Mouse (Mus musculus) limb, embryonic 11.5 days (tissue): ENCODE measurements around the gene Traf6. TPM values are rescaled to one million over a fixed set of nuclear protein-coding genes. Genes with fewer than 3 reads are reported as not detected.
"Not testable (repeated sequence)": the region's sequence is repeated elsewhere in the genome, so short reads cannot be mapped to it uniquely, and the experiment has no call there.

Source experiments
- ATAC-seq: fragments of 200-750 bp; cut with Nextera tagmentation; 2 replicates; pipeline ENCODE4 v1.8.0; 2017; ENCODE audit warnings: low read depth; ENCODE audit not compliant: insufficient number of reproducible peaks, low FRiP score, low TSS enrichment
- DNase-seq: peaks from one replicate; pipeline ENCODE4 v3.0.0-alpha.2; 2015; ENCODE audit warnings: low spot score
- H3K27ac ChIP-seq: fragments of 300-500 bp; sonication (generic); replicated peaks from 2 replicates; pipeline ENCODE4 v1.5.1; 2014; ENCODE audit warnings: low read depth, mild to moderate bottlenecking, low read length
- H3K27me3 ChIP-seq: fragments of 300-500 bp; sonication (generic); 2 replicates; pipeline ENCODE4 v1.6.1; 2014; ENCODE audit warnings: mild to moderate bottlenecking, low read length, mixed read lengths; ENCODE audit not compliant: control insufficient read depth, insufficient read depth
- H3K36me3 ChIP-seq: fragments of 300-500 bp; sonication (generic); 2 replicates; pipeline ENCODE4 v1.6.1; 2014; ENCODE audit warnings: mild to moderate bottlenecking, low read length, moderate library complexity, mixed read lengths; ENCODE audit not compliant: control insufficient read depth, insufficient read depth
- H3K4me1 ChIP-seq: fragments of 300-500 bp; sonication (generic); 2 replicates; pipeline ENCODE4 v1.6.1; 2014; ENCODE audit warnings: low read length, mixed read lengths; ENCODE audit not compliant: control insufficient read depth, insufficient read depth
- H3K4me2 ChIP-seq: fragments of 300-500 bp; sonication (generic); 2 replicates; pipeline ENCODE4 v1.6.1; 2014; ENCODE audit warnings: low read depth, mild to moderate bottlenecking, moderate library complexity; ENCODE audit not compliant: severe bottlenecking
- H3K4me3 ChIP-seq: fragments of 300-500 bp; sonication (generic); 2 replicates; pipeline ENCODE4 v1.5.1; 2014; ENCODE audit warnings: low read depth, low read length
- H3K9ac ChIP-seq: fragments of 300-500 bp; sonication (generic); 2 replicates; pipeline ENCODE4 v1.6.1; 2014; ENCODE audit warnings: mild to moderate bottlenecking, low read length
- H3K9me3 ChIP-seq: fragments of 300-500 bp; sonication (generic); 2 replicates; pipeline ENCODE4 v1.6.1; 2016; ENCODE audit warnings: low read length; ENCODE audit not compliant: control insufficient read depth
- WGBS: fragments of 180-500 bp; shearing (Covaris S2); extraction: QIAGEN DNeasy Blood & Tissue Kit; methylation state at CpG from one replicate; pipeline ENCODE4 v1.1.7; 2014; 5-methylcytosine and 5-hydroxymethylcytosine counted together
- polyA plus RNA-seq: library from polyadenylated mRNA; unstranded; fragments of >200 nt; fragmentation: Nextera tagmentation; extraction: Ambion mirVana; gene quantifications from 2 replicates; pipeline ENCODE4 v1.2.1, GENCODE M21; 2014

Gene Traf6
- polyA plus RNA-seq, 1 experiment from 2014 or later = 18.5 TPM

GRCm38 (mm10) chr2:101730972-101731371 is 52.7 kb downstream of the Traf6 start:
- no peak overlapping the region for H3K27ac ChIP-seq

DNA sequence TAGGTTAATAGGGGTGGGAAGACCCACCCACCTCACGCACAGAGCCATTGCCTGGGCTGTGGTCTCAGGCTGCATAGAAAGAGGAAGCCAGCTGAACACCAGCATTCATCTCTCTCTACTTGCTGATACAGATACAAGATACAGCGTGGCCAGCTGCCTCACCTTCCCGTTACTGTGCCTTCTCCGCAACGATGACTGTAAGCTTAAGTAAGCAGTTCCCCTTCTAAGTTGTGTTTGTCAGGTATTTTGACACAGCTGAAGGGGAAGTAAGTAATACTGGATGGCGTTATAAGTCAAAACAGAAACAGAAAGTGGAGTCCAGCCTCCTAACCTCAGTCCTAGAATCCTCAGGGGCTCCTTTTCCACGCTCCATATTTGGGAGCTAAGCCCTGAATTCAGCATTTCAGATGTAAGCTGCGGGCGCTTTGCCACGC is 54.6 kb downstream of the Traf6 start:
- H3K36me3 ChIP-seq = no peaks in the 10 kb centered on the region
- H3K4me1 ChIP-seq = no peaks in the 10 kb centered on the region
- no peak overlapping the region for H3K4me3 ChIP-seq
- no peak overlapping the region for H3K9ac ChIP-seq
- H3K27ac ChIP-seq = no peak overlapping the region
- 92% methylated on average over 10 of the region's 10 CpGs for WGBS
- no peak for DNase-seq
- no peak for ATAC-seq
- no peaks in the 10 kb centered on the region for H3K9me3 ChIP-seq
- no peak overlapping the region for H3K4me2 ChIP-seq
- no peaks in the 10 kb centered on the region for H3K27me3 ChIP-seq

More at GRCm38 (mm10) chr2:101730972-101731371, 52.7 kb downstream of the Traf6 start:
- Histone ChIP-seq H3K4me2 (no peak overlapping the region), H3K9me3 (no peaks in the 10 kb centered on the region), H3K9ac (no peak overlapping the region), H3K4me3 (no peak overlapping the region), H3K4me1 (no peaks in the 10 kb centered on the region), H3K27me3 (no peaks in the 10 kb centered on the region), H3K36me3 (no peaks in the 10 kb centered on the region)
- ATAC-seq = no peak
- no peak for DNase-seq

- ATAC-seq (no peak), DNase-seq (no peak)
- Histone ChIP-seq H3K4me2 (no peak overlapping the region), H3K9ac (no peak overlapping the region), H3K9me3 (no peaks in the 10 kb centered on the region), H3K4me1 (no peaks in the 10 kb centered on the region), H3K4me3 (no peak overlapping the region), H3K27ac (0 out of 2 replicates have a peak overlapping the region, but pooled peaks have one; percentile 14), H3K27me3 (no peaks in the 10 kb centered on the region), H3K36me3 (no peaks in the 10 kb centered on the region)
- WGBS = 70% methylated on average over 3 of the region's 3 CpGs
Observed at GRCm38 (mm10) chr2:101733564-101733963, 55.3 kb downstream of the Traf6 start.

DNA sequence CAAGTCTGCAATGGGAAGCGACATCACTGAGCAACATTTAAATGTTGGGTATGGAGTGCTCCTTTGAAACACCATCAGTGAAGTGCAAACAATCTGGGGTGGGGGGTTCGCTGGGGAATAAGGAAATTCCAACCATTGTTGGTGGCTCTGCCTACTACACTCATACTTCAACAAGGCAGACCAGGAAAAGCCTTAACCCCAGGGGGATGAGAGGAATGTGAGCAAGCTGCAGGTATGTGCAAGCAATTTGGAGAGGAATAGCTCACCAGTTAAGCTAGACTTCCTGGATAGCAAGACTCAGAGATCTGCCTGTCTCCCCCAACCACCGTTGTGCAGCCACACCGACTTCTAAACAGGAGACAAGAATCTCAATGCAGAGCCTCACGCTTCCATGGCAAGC is 61.7 kb downstream of the Traf6 start:
- Histone ChIP-seq H3K4me2 (no peak overlapping the region), H3K4me3 (no peak overlapping the region), H3K27me3 (no peaks in the 10 kb centered on the region), H3K27ac (no peak overlapping the region), H3K9ac (no peak overlapping the region), H3K9me3 (no peaks in the 10 kb centered on the region), H3K4me1 (0 out of 2 replicates have a peak, but pooled peaks cover 2% of the 10 kb centered on the region), H3K36me3 (no peaks in the 10 kb centered on the region; the same call in 1 of the 2 replicates)
- ATAC-seq (no peak; the same call in 1 of the 2 replicates), DNase-seq (no peak)
- 74% methylated on average over 5 of the region's 5 CpGs for WGBS

GRCm38 (mm10) chr2:101741653-101742052 is 63.4 kb downstream of the Traf6 start:
- Histone ChIP-seq H3K36me3 (no peaks in the 10 kb centered on the region; the same call in 1 of the 2 replicates), H3K9me3 (no peaks in the 10 kb centered on the region), H3K4me1 (0 out of 2 replicates have a peak, but pooled peaks cover 2% of the 10 kb centered on the region), H3K4me2 (no peak overlapping the region), H3K9ac (no peak overlapping the region), H3K27me3 (no peaks in the 10 kb centered on the region), H3K27ac (no peak overlapping the region), H3K4me3 (no peak overlapping the region)
- no peak for ATAC-seq
- WGBS = 86% methylated on average over 8 of the region's 8 CpGs
- DNase-seq = no peak

- Histone ChIP-seq H3K27me3 (no peaks in the 10 kb centered on the region), H3K36me3 (no peaks in the 10 kb centered on the region; the same call in 1 of the 2 replicates), H3K9me3 (no peaks in the 10 kb centered on the region), H3K4me3 (no peak overlapping the region), H3K4me1 (0 out of 2 replicates have a peak, but pooled peaks cover 2% of the 10 kb centered on the region), H3K9ac (no peak overlapping the region), H3K27ac (no peak overlapping the region), H3K4me2 (no peak overlapping the region)
- 73% methylated on average over 7 of the region's 7 CpGs for WGBS
- DNase-seq (no peak), ATAC-seq (no peak)
Observed at GRCm38 (mm10) chr2:101742072-101742860, 64.0 kb downstream of the Traf6 start.

- not testable (repeated sequence) for H3K4me1 ChIP-seq, H3K9me3 ChIP-seq, H3K27me3 ChIP-seq, ATAC-seq, H3K36me3 ChIP-seq, DNase-seq, H3K9ac ChIP-seq, H3K4me2 ChIP-seq, H3K4me3 ChIP-seq, H3K27ac ChIP-seq
- WGBS = 88% methylated on average over 2 of the region's 2 CpGs
Observed at GRCm38 (mm10) chr2:101745656-101746055, 67.4 kb downstream of the Traf6 start.

- Histone ChIP-seq H3K4me3 (no peak overlapping the region), H3K36me3 (no peaks in the 10 kb centered on the region), H3K4me2 (no peak overlapping the region), H3K27ac (no peak overlapping the region), H3K4me1 (peaks cover 6% of the 10 kb centered on the region), H3K9ac (no peak overlapping the region), H3K9me3 (no peaks in the 10 kb centered on the region), H3K27me3 (no peaks in the 10 kb centered on the region)
- no peak for ATAC-seq
- 92% methylated on average over 7 of the region's 7 CpGs for WGBS
- no peak for DNase-seq
Observed at GRCm38 (mm10) chr2:101746537-101746936, 68.3 kb downstream of the Traf6 start.
